Mouse (Mus musculus) cortical plate, adult 2 months (tissue): ENCODE results near the gene Upf2.

Experiments used
- CTCF ChIP-seq: fragments of 200-500 bp; IDR thresholded peaks from 2 replicates; pipeline ENCODE4 v1.5.1; 2011; ENCODE audit warnings: mild to moderate bottlenecking, control low read depth, low read length; ENCODE audit not compliant: insufficient read depth; ENCODE audit errors: extremely low read depth
- POLR2A ChIP-seq: fragments of 200-500 bp; IDR thresholded peaks from 2 replicates; pipeline ENCODE4 v1.6.1; 2011; ENCODE audit warnings: mild to moderate bottlenecking, low read length, control low read depth; ENCODE audit not compliant: insufficient read depth; ENCODE audit errors: extremely low read depth

GRCm38 (mm10) chr2:5948964-5949363 lies 2.3 kb upstream of the Upf2 start:
- no peak for TF ChIP-seq CTCF
- no peak for TF ChIP-seq POLR2A
